Mouse (Mus musculus) kidney, embryonic 14.5 days (tissue): Measurements from ENCODE around the gene Grin2a. TPM values are rescaled to one million over a fixed set of nuclear protein-coding genes. Genes with fewer than 3 reads are reported as not detected.
"Not testable (repeated sequence)": the region's sequence is repeated elsewhere in the genome, so short reads cannot be mapped to it uniquely, and the experiment has no call there.

Experiments
- ATAC-seq: fragments of 200-750 bp; cut with Nextera tagmentation; 2 replicates; pipeline ENCODE4 v1.8.0; 2017; ENCODE audit warnings: moderate number of reproducible peaks, mild to moderate bottlenecking, moderate TSS enrichment, moderate library complexity; ENCODE audit not compliant: low FRiP score, low TSS enrichment
- H3K27ac ChIP-seq: fragments of 300-500 bp; sonication (generic); 2 replicates; pipeline ENCODE4 v1.5.1; 2014; ENCODE audit warnings: low read depth, mild to moderate bottlenecking, low read length, moderate library complexity, mixed read lengths
- H3K27me3 ChIP-seq: fragments of 300-500 bp; sonication (generic); 2 replicates; pipeline ENCODE4 v1.6.1; 2014; ENCODE audit warnings: mild to moderate bottlenecking, low read length; ENCODE audit not compliant: control insufficient read depth, insufficient read depth
- H3K36me3 ChIP-seq: fragments of 300-500 bp; sonication (generic); 2 replicates; pipeline ENCODE4 v1.6.1; 2014; ENCODE audit warnings: low read length, mixed read lengths; ENCODE audit not compliant: control insufficient read depth, insufficient read depth
- H3K4me1 ChIP-seq: fragments of 300-500 bp; sonication (generic); 2 replicates; pipeline ENCODE4 v1.6.1; 2014; ENCODE audit warnings: low read length, mixed read lengths; ENCODE audit not compliant: control insufficient read depth, insufficient read depth
- H3K4me2 ChIP-seq: fragments of 300-500 bp; sonication (generic); replicated peaks from 2 replicates; pipeline ENCODE4 v1.6.1; 2014; ENCODE audit warnings: low read depth, mild to moderate bottlenecking, low read length
- H3K4me3 ChIP-seq: fragments of 300-500 bp; sonication (generic); 2 replicates; pipeline ENCODE4 v1.5.1; 2014; ENCODE audit warnings: mild to moderate bottlenecking, low read length
- H3K9ac ChIP-seq: fragments of 300-500 bp; sonication (generic); 2 replicates; pipeline ENCODE4 v1.6.1; 2014; ENCODE audit warnings: low read depth, mild to moderate bottlenecking, low read length, moderate library complexity
- H3K9me3 ChIP-seq: fragments of 300-500 bp; sonication (generic); 2 replicates; pipeline ENCODE4 v1.6.1; 2016; ENCODE audit warnings: low read length; ENCODE audit not compliant: control insufficient read depth
- WGBS: fragments of 180-500 bp; shearing (Covaris S2); extraction: QIAGEN DNeasy Blood & Tissue Kit; methylation state at CpG from one replicate; pipeline ENCODE4 v1.1.7; 2014; 5-methylcytosine and 5-hydroxymethylcytosine counted together
- polyA plus RNA-seq: library from polyadenylated mRNA; unstranded; fragments of >200 nt; fragmentation: Nextera tagmentation; extraction: Ambion mirVana; gene quantifications from 2 replicates; pipeline ENCODE4 v1.2.1, GENCODE M21; 2014

Gene Grin2a
- polyA plus RNA-seq, 1 experiment from 2014 or later, result 0.42 TPM

DNA sequence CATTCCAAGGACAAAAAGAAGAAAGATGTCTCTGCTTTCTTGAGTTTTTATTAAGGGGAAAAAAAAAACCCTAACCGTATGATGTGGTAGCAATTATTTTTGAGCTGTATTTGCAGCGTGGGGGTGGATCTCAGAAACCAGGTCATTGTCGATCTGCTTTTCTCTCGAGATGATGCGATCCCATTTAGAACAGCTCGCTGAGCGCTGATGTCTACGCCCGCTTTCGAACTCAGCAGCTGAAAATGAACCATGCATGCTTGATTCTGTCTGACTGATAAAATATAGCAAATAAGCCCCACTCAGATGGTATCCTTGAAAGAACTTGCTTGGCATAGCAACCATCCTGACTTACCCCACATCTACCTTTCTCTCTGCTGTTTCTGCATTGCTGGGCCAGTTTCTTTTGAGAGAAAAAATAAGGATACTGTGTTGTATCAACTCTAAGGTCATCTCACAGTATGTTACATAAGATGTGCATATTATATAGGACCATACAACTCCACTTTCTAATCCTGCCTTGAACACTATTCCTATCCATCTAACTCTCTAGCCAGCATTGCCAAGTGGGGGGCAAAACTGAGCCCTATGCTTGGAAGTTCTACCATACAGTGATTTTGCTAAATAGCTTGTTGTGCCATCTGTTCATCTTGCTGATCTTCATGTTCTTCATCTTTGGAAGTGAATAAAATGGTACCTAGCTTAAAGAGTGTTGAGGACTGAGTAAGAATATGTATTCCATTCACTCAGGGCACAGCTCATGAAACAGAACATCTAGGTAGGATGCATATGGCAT, 369.5 kb downstream of the Grin2a start:
- WGBS, result 88% methylated on average over 10 of the region's 10 CpGs
- no peak overlapping the region for H3K4me3 ChIP-seq
- H3K4me2 ChIP-seq, result no peak overlapping the region
- H3K27ac ChIP-seq, result no peak overlapping the region
- no peaks in the 10 kb centered on the region for H3K27me3 ChIP-seq
- no peak overlapping the region for H3K9ac ChIP-seq
- no peaks in the 10 kb centered on the region for H3K36me3 ChIP-seq
- no peaks in the 10 kb centered on the region for H3K4me1 ChIP-seq
- no peaks in the 10 kb centered on the region for H3K9me3 ChIP-seq
- ATAC-seq, result no peak

DNA sequence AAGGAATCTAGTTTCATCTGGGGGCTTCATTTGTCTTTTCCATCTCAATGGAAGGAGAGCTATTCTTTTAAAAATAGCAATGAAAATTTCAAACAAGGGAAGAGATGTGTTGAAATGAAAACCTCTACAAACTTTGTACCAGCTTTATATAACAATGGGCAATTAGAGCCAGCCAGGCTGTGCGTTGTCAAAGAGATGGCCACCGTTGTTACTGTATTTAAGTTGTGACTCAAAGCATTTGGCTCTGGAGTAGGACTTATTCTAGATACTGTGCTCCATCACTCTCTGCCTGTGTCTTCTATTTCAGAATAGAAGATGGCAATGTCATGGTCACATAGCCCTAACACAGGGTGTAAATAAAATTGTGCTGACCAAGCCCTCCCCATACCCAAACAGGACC, 371.0 kb downstream of the Grin2a start:
- H3K27me3 ChIP-seq, result no peaks in the 10 kb centered on the region
- WGBS, result 97% methylated on average over 2 of the region's 2 CpGs
- no peak overlapping the region for H3K4me2 ChIP-seq
- ATAC-seq, result no peak
- no peaks in the 10 kb centered on the region for H3K4me1 ChIP-seq
- no peaks in the 10 kb centered on the region for H3K9me3 ChIP-seq
- H3K36me3 ChIP-seq, result no peaks in the 10 kb centered on the region
- H3K27ac ChIP-seq, result no peak overlapping the region
- H3K4me3 ChIP-seq, result no peak overlapping the region
- H3K9ac ChIP-seq, result no peak overlapping the region

DNA sequence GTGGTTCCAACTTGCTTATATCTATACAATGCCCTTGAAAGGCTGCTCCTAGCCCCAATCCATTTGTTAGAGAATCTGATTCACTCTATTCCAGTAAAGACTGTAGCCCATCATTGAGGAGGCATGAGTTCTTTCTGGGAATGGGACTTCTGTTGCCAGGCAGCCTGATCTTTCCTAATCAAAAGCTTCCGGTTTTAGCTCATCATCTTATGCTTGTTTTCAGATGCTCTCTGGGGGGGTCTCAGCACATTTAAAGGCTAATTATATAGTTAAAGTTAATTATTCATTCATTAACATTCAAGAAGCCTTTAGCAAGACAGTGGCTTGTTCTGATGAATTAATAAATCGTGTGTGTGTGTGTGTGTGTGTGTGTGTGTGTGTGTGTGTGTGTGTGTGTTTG, 377.2 kb downstream of the Grin2a start:
- Histone ChIP-seq H3K4me3 (no peak overlapping the region), H3K27me3 (no peaks in the 10 kb centered on the region), H3K9ac (no peak overlapping the region), H3K36me3 (no peaks in the 10 kb centered on the region), H3K4me1 (no peaks in the 10 kb centered on the region), H3K9me3 (no peaks in the 10 kb centered on the region), H3K4me2 (no peak overlapping the region), H3K27ac (no peak overlapping the region)
- WGBS, result 92% methylated on average over 2 of the region's 2 CpGs
- no peak for ATAC-seq

DNA sequence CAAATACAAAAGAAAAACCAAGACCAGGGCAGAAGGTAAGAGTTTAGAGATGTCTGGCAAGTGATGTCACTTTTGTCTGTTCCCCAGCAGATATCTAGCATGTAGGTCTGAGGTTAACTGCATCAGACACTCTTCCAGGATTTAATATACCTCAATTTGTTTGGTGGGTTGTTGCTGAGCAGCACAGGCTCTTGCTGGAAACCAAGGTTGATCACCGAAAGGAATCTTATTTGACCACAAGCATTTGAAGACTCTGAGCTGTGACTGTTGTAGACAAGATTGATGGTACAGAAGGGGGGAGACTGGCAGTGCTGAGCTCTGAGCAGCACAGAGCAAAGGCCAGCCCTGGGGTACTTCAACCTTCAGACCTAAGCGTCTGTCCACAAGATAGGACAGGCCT, 378.1 kb downstream of the Grin2a start:
- 82% methylated on average over 2 of the region's 2 CpGs for WGBS

DNA sequence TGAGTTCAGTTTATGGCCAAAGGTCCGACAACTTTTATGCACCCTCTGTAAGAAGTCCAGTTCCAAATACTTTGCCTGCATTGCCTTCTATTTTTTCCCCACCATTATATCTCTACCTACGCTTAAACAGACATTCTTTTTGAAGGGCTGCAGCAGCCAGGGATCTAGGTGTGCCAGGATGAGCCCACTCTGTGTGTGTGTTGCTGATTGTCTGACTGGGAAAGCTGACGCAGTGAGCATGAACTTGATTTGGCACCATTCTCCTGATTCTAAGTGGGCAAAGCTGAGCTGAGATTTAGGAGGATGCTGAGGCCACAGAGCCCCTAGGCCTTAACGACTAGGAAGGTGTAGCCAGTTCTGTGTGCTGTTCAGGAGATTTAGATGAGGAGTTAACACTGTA, 378.6 kb downstream of the Grin2a start:
- Histone ChIP-seq H3K9ac (no peak overlapping the region), H3K27me3 (no peaks in the 10 kb centered on the region), H3K27ac (no peak overlapping the region), H3K4me1 (no peaks in the 10 kb centered on the region), H3K36me3 (no peaks in the 10 kb centered on the region), H3K9me3 (no peaks in the 10 kb centered on the region), H3K4me3 (no peak overlapping the region), H3K4me2 (no peak overlapping the region)
- no peak for ATAC-seq
- WGBS, result 78% methylated on average over 4 of the region's 4 CpGs

More for the DNA sequence above, 378.1 kb downstream of the Grin2a start:
- Histone ChIP-seq H3K4me2 (no peak overlapping the region), H3K9ac (no peak overlapping the region), H3K9me3 (no peaks in the 10 kb centered on the region), H3K27me3 (no peaks in the 10 kb centered on the region), H3K4me1 (no peaks in the 10 kb centered on the region), H3K27ac (no peak overlapping the region), H3K36me3 (no peaks in the 10 kb centered on the region), H3K4me3 (no peak overlapping the region)
- ATAC-seq, result no peak

DNA sequence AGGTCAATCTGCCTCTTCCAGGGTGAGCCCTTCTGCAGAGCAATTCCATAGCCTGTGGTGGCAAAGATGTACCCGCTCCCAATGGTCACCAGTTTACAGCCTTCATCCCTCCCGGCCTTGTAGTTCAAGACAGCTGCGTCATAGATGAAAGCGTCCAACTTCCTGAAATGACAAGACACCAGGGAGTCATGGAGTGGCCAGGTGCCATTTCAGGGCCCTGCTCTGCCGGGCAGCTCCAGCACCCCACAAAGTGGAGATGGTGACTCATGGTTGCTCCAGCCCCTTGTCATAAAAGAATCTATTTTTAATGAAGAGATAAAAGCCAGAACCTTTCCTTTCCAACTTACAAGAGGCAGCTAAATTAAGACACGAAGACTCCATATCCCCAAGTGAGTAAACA, 382.8 kb downstream of the Grin2a start:
- H3K27ac ChIP-seq, H3K36me3 ChIP-seq, H3K4me2 ChIP-seq, H3K9me3 ChIP-seq, H3K4me3 ChIP-seq, H3K27me3 ChIP-seq, H3K4me1 ChIP-seq, H3K9ac ChIP-seq, ATAC-seq: not testable (repeated sequence)
- WGBS, result 92% methylated on average over 5 of the region's 6 CpGs

DNA sequence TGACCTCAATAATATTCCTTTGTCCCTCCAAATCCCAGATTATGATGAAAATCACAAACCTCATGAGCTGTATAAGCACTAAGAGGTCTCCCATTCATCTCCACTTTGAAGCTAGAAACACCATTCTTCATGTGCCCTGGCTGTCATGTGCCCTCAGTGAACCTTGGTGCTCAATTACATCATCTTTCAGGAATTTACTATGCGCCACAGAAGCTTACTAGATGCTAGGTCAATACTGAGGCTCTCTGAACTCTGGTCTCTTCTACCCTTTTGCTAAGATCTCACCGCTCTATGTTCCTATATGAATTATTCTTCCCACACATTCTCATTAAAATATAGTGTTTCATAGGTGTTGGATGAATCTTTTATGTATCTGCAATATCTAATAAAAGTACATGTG, 387.9 kb downstream of the Grin2a start:
- ATAC-seq, result no peak

DNA sequence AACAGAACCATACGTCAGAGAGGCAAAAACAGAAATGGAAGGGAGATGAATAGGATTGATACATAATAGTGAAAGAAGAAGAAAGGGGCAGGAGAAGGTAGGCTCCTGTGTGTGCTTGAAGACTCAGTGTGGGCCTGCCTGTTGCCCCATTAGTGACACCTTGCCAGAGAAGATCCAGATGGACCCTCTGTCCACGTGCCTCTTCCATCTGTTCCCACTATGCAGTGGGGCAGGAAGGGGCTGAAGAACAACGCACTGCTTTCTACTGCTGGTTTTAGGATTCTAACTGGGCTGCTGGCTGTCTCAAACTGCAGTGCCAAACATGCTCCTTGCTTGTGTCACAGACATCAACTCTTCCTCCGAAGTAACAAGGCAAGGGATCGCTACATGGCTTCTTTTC, 391.4 kb downstream of the Grin2a start:
- ATAC-seq, result no peak
- H3K27ac ChIP-seq, result no peak overlapping the region
- 85% methylated on average over 5 of the region's 5 CpGs for WGBS
- H3K4me3 ChIP-seq, result no peak overlapping the region
- no peaks in the 10 kb centered on the region for H3K4me1 ChIP-seq
- no peak overlapping the region for H3K4me2 ChIP-seq
- H3K9ac ChIP-seq, result no peak overlapping the region
- H3K27me3 ChIP-seq, result no peaks in the 10 kb centered on the region
- H3K9me3 ChIP-seq, result no peaks in the 10 kb centered on the region
- H3K36me3 ChIP-seq, result no peaks in the 10 kb centered on the region

More for the DNA sequence above, 387.9 kb downstream of the Grin2a start:
- no peaks in the 10 kb centered on the region for H3K27me3 ChIP-seq
- no peaks in the 10 kb centered on the region for H3K36me3 ChIP-seq
- no peak overlapping the region for H3K4me2 ChIP-seq
- no peak overlapping the region for H3K9ac ChIP-seq
- no peak overlapping the region for H3K27ac ChIP-seq
- H3K9me3 ChIP-seq, result no peaks in the 10 kb centered on the region
- H3K4me1 ChIP-seq, result no peaks in the 10 kb centered on the region
- H3K4me3 ChIP-seq, result no peak overlapping the region
- 82% methylated on average over 2 of the region's 2 CpGs for WGBS

DNA sequence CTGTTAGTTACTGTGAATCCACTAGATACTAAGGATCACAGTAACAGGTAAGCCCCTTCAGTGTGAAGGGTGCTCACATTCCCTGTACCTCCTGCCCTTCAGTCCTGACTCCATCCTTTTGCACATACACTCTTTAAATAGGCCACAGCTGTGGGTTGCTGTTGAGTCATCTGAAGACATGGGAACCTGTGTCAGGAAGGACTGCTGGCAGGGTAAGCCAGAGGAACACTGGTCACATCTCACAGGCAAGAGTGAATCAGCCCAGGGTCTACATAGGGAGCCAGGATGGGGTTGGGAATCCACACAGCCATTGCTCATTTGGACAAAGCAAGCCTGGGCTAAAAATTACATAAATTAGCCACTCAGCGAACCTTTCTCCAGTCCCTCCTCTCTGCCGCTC, 392.8 kb downstream of the Grin2a start:
- H3K36me3 ChIP-seq, result no peaks in the 10 kb centered on the region
- no peak overlapping the region for H3K4me3 ChIP-seq
- H3K4me2 ChIP-seq, result no peak overlapping the region
- H3K4me1 ChIP-seq, result no peaks in the 10 kb centered on the region
- H3K9me3 ChIP-seq, result no peaks in the 10 kb centered on the region
- ATAC-seq, result no peak
- H3K27ac ChIP-seq, result no peak overlapping the region
- no peak overlapping the region for H3K9ac ChIP-seq
- H3K27me3 ChIP-seq, result no peaks in the 10 kb centered on the region
- WGBS, result 81% methylated on average over 2 of the region's 2 CpGs
